Mouse (Mus musculus): ENCODE data around the gene Rsg1. TPM values are rescaled to one million over a fixed set of nuclear protein-coding genes. Genes with fewer than 3 reads are reported as not detected.

The Rsg1 gene
- total and polyA plus RNA-seq, 3 experiments = 0.42 to 1.1 (median 0.52) TPM

DNA sequence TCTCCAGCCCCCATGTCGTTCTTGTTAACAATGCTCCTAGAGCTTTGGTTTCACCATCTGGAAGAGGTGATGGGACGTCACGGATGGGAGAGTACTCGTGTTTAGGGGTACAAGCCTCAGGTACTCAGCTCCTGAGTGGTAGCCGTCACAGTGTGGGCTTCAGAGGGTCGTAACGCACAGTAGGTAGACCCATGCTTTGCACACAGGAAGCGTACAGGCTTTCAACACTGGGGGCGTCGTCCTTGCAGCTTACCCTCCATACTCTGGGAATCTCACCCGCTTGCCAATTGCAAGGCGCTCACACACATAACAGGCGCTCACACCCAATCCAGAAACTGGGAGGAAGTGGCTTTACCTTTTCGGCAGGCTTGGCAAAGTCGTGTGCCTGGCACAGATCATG is 28.1 kb downstream of the Rsg1 start:
- TF ChIP-seq EP300 (IDR thresholded peaks at IDR 0.05; ENCODE audit: insufficient read depth, low read depth, low read length) = no peak
- no peak for TF ChIP-seq POLR2A (IDR thresholded peaks at IDR 0.05; ENCODE audit: insufficient read depth, low read depth, low read length)
- no peak for TF ChIP-seq CTCF (IDR thresholded peaks at IDR 0.05)
- no peaks in the 10 kb centered on the region for H3K27me3 ChIP-seq (ENCODE audit: control insufficient read depth, insufficient read depth, low read length)
- intact Hi-C loops (cut with DNase I) = no loop called here
- no peaks in the 10 kb centered on the region for H3K36me3 ChIP-seq (ENCODE audit: control insufficient read depth, insufficient read depth, low read length)
- peaks cover 8% of the 10 kb centered on the region for H3K4me1 ChIP-seq (ENCODE audit: control insufficient read depth, insufficient read depth, low read length)
- no peak overlapping the region for H3K4me3 ChIP-seq
- WGBS = 50% methylated on average over 15 of the region's 15 CpGs
- no peak overlapping the region for H3K27ac ChIP-seq
- H3K79me2 ChIP-seq (replicated peaks; ENCODE audit: control insufficient read depth, insufficient read depth, low read length) = no peaks in the 10 kb centered on the region
- peak in 1 of 2 experiments; percentile 3 for DNase-seq
- H3K9ac ChIP-seq (ENCODE audit: low read depth, low read length) = no peak overlapping the region

DNA sequence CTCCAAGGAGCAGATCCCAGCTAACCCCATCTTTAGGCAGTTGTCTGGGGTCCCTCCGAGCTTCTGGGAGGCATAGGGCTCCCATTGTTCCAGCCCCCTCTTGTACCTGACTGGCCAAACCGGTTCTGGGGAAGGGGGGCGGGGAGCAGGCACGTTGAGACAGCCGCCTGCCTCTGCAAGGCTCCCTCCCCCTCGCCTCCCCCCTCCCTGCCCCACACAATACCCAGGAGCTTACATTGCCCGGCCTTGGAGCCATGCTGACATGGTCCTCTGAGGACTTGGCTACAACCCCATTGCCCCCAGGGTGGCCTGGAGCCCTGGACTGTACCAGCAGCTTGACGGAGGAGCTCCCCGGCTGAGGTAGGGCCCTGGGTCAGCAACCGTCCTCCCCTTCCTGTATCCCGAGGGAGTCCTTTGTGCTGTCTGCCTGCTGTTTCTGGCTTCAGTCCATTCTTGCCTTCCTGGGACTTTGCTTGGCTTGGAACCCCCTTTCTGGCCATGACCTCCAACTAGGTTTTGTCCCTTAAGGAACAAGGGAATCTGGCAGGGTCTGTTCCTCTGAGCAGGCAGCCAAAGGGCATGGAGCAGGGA is 29.0 kb downstream of the Rsg1 start:
- Histone ChIP-seq H3K27me3 (ENCODE audit: control insufficient read depth, insufficient read depth, low read length) (no peaks in the 10 kb centered on the region), H3K79me2 (replicated peaks; ENCODE audit: control insufficient read depth, insufficient read depth, low read length) (no peaks in the 10 kb centered on the region), H3K36me3 (ENCODE audit: control insufficient read depth, insufficient read depth, low read length) (no peaks in the 10 kb centered on the region), H3K9ac (ENCODE audit: low read depth, low read length) (0 out of 2 replicates have a peak overlapping the region, but pooled peaks have one; percentile 17), H3K4me3 (no peak overlapping the region), H3K27ac (no peak overlapping the region; the same call in 1 of the 2 replicates), H3K4me1 (ENCODE audit: control insufficient read depth, insufficient read depth, low read length) (peaks cover 7% of the 10 kb centered on the region)
- 12% methylated on average over 11 of the region's 11 CpGs for WGBS
- TF ChIP-seq POLR2A (IDR thresholded peaks at IDR 0.05; ENCODE audit: insufficient read depth, low read depth, low read length) = no peak
- TF ChIP-seq EP300 (IDR thresholded peaks at IDR 0.05; ENCODE audit: insufficient read depth, low read depth, low read length) = 0 out of 2 replicates have a peak, but pooled peaks have one; percentile 28
- TF ChIP-seq CTCF (IDR thresholded peaks at IDR 0.05) = no peak
- peak in 1 of 2 experiments; percentile 59 for DNase-seq
- intact Hi-C loops (cut with DNase I) = no loop called here

DNA sequence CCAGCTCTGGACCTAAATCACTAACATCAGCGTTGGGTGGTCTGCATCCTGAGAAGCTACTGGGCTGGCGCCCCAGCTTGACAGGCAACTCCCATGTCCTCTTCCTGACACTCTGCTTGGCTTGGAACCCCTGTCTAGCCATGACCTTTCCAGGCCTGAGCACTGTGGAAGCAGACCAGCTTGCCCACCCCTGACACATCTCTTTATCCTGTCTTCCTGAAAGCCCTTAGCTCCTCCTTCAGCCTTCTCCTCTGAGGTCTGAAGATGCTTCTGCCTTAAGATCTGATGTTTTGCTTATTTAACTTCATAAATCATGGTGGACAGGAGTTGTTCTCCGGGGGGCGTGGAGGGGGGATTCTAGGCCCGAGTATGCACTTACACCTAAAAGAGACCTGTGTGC is 29.9 kb downstream of the Rsg1 start:
- no peak for DNase-seq
- Histone ChIP-seq H3K79me2 (replicated peaks; ENCODE audit: control insufficient read depth, insufficient read depth, low read length) (no peaks in the 10 kb centered on the region), H3K36me3 (ENCODE audit: control insufficient read depth, insufficient read depth, low read length) (no peaks in the 10 kb centered on the region), H3K4me3 (no peak overlapping the region), H3K27me3 (ENCODE audit: control insufficient read depth, insufficient read depth, low read length) (no peaks in the 10 kb centered on the region), H3K9ac (ENCODE audit: low read depth, low read length) (no peak overlapping the region), H3K27ac (no peak overlapping the region), H3K4me1 (ENCODE audit: control insufficient read depth, insufficient read depth, low read length) (peaks cover 7% of the 10 kb centered on the region)
- 66% methylated on average over 5 of the region's 5 CpGs for WGBS
- intact Hi-C loops (cut with DNase I) = no loop called here
- TF ChIP-seq POLR2A (IDR thresholded peaks at IDR 0.05; ENCODE audit: insufficient read depth, low read depth, low read length) = no peak
- TF ChIP-seq CTCF (IDR thresholded peaks at IDR 0.05) = no peak
- TF ChIP-seq EP300 (IDR thresholded peaks at IDR 0.05; ENCODE audit: insufficient read depth, low read depth, low read length) = no peak

DNA sequence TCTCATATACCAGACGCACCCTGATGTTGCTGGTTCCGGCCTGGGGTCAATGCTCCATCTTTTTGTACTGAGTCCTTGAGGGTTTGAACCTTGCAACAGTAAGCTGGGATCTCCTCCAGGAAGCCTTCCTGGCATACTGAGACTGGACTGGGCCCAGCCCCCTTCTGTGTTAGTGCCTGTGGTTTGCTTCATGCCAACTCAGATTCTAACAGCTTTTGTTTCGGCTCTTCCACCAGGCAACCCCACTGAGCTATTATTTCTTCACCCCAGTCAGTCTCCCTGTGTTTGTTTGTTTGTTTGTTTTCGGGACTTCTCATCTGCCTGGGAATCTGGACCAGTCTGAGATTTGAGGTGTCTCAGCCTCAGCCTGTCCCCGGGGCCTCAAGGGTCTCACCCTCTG is 30.6 kb downstream of the Rsg1 start:
- Histone ChIP-seq H3K27me3 (ENCODE audit: control insufficient read depth, insufficient read depth, low read length) (no peaks in the 10 kb centered on the region), H3K9ac (ENCODE audit: low read depth, low read length) (no peak overlapping the region), H3K4me1 (ENCODE audit: control insufficient read depth, insufficient read depth, low read length) (peaks cover 5% of the 10 kb centered on the region), H3K36me3 (ENCODE audit: control insufficient read depth, insufficient read depth, low read length) (no peaks in the 10 kb centered on the region), H3K79me2 (replicated peaks; ENCODE audit: control insufficient read depth, insufficient read depth, low read length) (no peaks in the 10 kb centered on the region), H3K27ac (no peak overlapping the region), H3K4me3 (no peak overlapping the region)
- WGBS = 74% methylated on average over 5 of the region's 5 CpGs
- DNase-seq = no peak
- TF ChIP-seq EP300 (IDR thresholded peaks at IDR 0.05; ENCODE audit: insufficient read depth, low read depth, low read length) (no peak), CTCF (IDR thresholded peaks at IDR 0.05) (no peak), POLR2A (IDR thresholded peaks at IDR 0.05; ENCODE audit: insufficient read depth, low read depth, low read length) (no peak)
- intact Hi-C loops (cut with DNase I) = no loop called here

DNA sequence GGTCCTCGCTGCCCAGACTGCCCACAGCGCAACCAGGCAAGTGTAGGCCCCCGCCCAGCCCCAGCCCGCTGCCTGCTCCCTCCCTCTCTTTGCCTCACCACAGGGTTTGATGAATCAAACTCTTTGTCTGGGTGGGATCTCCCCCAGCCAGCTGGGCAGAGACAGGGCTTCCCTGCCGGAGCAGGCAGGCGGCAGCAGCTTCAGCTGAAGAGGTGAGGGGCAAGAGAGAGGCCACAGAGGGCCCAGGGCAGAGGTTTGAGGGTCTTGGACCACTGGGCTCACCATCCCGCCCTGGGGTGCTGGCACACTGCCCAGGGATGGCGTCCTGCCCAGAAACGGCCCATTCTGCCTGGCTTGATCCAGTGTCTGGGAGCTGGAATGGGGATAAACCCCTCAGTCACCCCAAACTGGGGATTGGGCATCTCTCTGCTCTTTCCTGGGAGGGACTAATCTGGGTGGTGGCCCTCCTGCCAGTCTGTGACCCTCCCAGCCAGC is 31.2 kb downstream of the Rsg1 start:
- Histone ChIP-seq H3K9ac (ENCODE audit: low read depth, low read length) (no peak overlapping the region), H3K36me3 (ENCODE audit: control insufficient read depth, insufficient read depth, low read length) (no peaks in the 10 kb centered on the region), H3K27me3 (ENCODE audit: control insufficient read depth, insufficient read depth, low read length) (no peaks in the 10 kb centered on the region), H3K4me1 (ENCODE audit: control insufficient read depth, insufficient read depth, low read length) (peaks cover 4% of the 10 kb centered on the region), H3K4me3 (no peak overlapping the region), H3K27ac (no peak overlapping the region), H3K79me2 (replicated peaks; ENCODE audit: control insufficient read depth, insufficient read depth, low read length) (no peaks in the 10 kb centered on the region)
- peak in 1 of 2 experiments; percentile 74 for DNase-seq
- intact Hi-C loops (cut with DNase I) = no loop called here
- TF ChIP-seq EP300 (IDR thresholded peaks at IDR 0.05; ENCODE audit: insufficient read depth, low read depth, low read length) (no peak), POLR2A (IDR thresholded peaks at IDR 0.05; ENCODE audit: insufficient read depth, low read depth, low read length) (no peak), CTCF (IDR thresholded peaks at IDR 0.05) (no peak)
- WGBS = 38% methylated on average over 9 of the region's 9 CpGs

Data from heart, adult 2 months (tissue).